Mouse (Mus musculus): ENCODE measurements around the gene Nr2c2. TPM values are rescaled to one million over a fixed set of nuclear protein-coding genes. Genes with fewer than 3 reads are reported as not detected.
"Not testable (repeated sequence)": the region's sequence is repeated elsewhere in the genome, so short reads cannot be mapped to it uniquely, and the experiment has no call there.

Nr2c2 gene
- polyA plus RNA-seq, 1 experiment from 2014 or later, result 9.0 TPM

DNA sequence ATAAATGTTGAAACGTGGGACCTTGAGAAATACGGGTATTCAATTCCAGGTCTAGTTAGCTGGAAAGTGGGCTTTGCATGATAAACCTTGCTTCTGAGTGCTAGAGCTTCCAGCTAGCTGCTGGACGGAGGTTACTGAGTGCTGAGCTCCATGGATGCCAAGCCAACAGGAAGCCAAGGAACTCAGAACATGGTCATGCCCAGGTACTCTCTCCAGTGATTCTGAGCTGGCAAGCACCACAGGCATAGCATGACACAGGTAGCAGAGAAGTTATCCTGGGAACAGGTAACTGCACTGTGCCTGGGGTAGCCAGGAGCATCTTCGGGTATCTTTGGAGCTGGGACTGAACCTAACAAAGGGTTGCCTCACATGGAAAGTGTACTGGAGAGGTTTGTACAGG, 8.4 kb upstream of the Nr2c2 start:
- no peak for ATAC-seq (ENCODE audit: low FRiP score, low TSS enrichment)
- H3K4me2 ChIP-seq (replicated peaks; ENCODE audit: low read depth), result no peak overlapping the region
- no peak overlapping the region for H3K27ac ChIP-seq (replicated peaks)
- no peak for DNase-seq (ENCODE audit: low spot score)
- no peak overlapping the region for H3K9ac ChIP-seq (ENCODE audit: low read length)
- no peaks in the 10 kb centered on the region for H3K9me3 ChIP-seq (ENCODE audit: control insufficient read depth, low read length)
- no peaks in the 10 kb centered on the region for H3K36me3 ChIP-seq (ENCODE audit: control insufficient read depth, insufficient read depth, low read length)
- no peak overlapping the region for H3K4me3 ChIP-seq (ENCODE audit: low read depth, low read length)
- WGBS, result 86% methylated on average over 4 of the region's 4 CpGs
- TF ChIP-seq CTCF (IDR thresholded peaks at IDR 0.05; ENCODE audit: low read depth) (no peak), EP300 (optimal IDR thresholded peaks at IDR 0.05) (no peak)
- no peaks in the 10 kb centered on the region for H3K27me3 ChIP-seq (ENCODE audit: control insufficient read depth, insufficient read depth, low read length)
- H3K4me1 ChIP-seq (replicated peaks; ENCODE audit: control insufficient read depth, insufficient read depth), result no peaks in the 10 kb centered on the region

DNA sequence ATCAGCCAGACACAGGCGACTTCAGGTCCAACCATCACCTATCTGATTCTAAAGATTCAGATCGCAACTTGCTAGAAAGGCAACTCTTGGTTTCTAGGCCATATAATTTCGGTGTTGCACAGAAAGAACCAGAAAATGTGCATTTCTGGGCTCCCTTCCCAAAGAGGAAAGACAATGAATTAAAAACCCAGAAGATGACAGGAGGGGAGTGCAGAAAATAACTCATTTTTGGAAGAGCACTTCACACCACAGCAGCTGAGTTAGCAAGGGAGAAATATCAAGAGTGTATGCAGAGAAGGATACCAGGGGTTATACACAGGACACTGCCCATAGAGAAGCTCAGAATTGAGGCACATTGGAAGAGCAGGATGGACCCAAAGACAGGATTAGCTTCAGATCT, 6.3 kb upstream of the Nr2c2 start:
- Histone ChIP-seq H3K9ac (ENCODE audit: low read length) (no peak overlapping the region), H3K4me1 (replicated peaks; ENCODE audit: control insufficient read depth, insufficient read depth) (no peaks in the 10 kb centered on the region), H3K4me2 (replicated peaks; ENCODE audit: low read depth) (no peak overlapping the region), H3K27me3 (ENCODE audit: control insufficient read depth, insufficient read depth, low read length) (no peaks in the 10 kb centered on the region), H3K27ac (replicated peaks) (no peak overlapping the region), H3K36me3 (ENCODE audit: control insufficient read depth, insufficient read depth, low read length) (no peaks in the 10 kb centered on the region), H3K4me3 (ENCODE audit: low read depth, low read length) (no peak overlapping the region), H3K9me3 (ENCODE audit: control insufficient read depth, low read length) (no peaks in the 10 kb centered on the region)
- TF ChIP-seq CTCF (IDR thresholded peaks at IDR 0.05; ENCODE audit: low read depth) (no peak), EP300 (optimal IDR thresholded peaks at IDR 0.05) (no peak)
- ATAC-seq (ENCODE audit: low FRiP score, low TSS enrichment) (no peak), DNase-seq (ENCODE audit: low spot score) (no peak)
- WGBS, result 78% methylated on average over 3 of the region's 3 CpGs

DNA sequence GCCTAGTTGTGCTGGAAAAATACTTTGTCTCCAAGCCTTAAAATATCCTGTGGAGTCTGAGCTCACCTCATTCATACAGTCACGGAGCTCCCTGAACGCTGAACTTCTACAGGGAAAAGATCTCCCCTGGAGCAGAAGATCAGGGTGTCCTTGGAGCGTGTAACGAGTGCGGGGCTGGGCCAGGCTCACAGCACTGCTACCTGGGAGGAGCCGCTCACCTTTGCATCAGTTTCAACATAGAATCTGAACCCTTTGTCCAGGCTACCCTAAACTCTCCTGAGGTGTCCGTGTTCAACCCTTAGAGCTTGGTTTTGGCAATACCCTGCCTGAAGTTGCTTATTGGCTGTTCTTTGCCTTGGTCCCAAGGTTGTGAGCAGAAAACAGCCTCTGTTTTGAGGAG, 2.0 kb upstream of the Nr2c2 start:
- not testable (repeated sequence) for H3K9ac ChIP-seq (ENCODE audit: low read length); H3K4me2 ChIP-seq (replicated peaks; ENCODE audit: low read depth); H3K9me3 ChIP-seq (ENCODE audit: control insufficient read depth, low read length); DNase-seq (ENCODE audit: low spot score); H3K27ac ChIP-seq (replicated peaks); H3K4me1 ChIP-seq (replicated peaks; ENCODE audit: control insufficient read depth, insufficient read depth); H3K4me3 ChIP-seq (ENCODE audit: low read depth, low read length); H3K36me3 ChIP-seq (ENCODE audit: control insufficient read depth, insufficient read depth, low read length); ATAC-seq (ENCODE audit: low FRiP score, low TSS enrichment); H3K27me3 ChIP-seq (ENCODE audit: control insufficient read depth, insufficient read depth, low read length)
- 89% methylated on average over 7 of the region's 7 CpGs for WGBS

DNA sequence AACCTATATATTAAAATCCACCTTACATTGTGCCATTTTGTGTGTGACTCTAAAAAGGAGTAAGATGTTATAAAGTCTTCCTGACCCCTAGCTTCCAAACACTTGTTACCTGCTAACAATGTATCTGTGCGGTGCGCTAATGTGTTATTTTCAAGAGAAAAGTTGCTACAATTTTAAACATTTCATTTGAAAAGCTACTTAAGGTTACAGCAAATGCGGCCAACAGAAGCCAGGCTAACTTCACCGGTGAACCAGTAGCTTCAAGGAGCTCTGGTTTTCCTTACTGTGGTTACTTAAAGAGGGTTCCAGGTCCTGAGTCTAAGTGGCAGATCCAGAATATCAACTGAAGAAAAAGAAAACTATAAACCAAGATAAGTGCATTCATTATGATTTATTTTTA, 1.2 kb upstream of the Nr2c2 start:
- Histone ChIP-seq H3K4me2 (replicated peaks; ENCODE audit: low read depth) (no peak overlapping the region), H3K9ac (ENCODE audit: low read length) (no peak overlapping the region), H3K27me3 (ENCODE audit: control insufficient read depth, insufficient read depth, low read length) (no peaks in the 10 kb centered on the region), H3K27ac (replicated peaks) (no peak overlapping the region), H3K4me1 (replicated peaks; ENCODE audit: control insufficient read depth, insufficient read depth) (no peaks in the 10 kb centered on the region), H3K36me3 (ENCODE audit: control insufficient read depth, insufficient read depth, low read length) (no peaks in the 10 kb centered on the region), H3K4me3 (ENCODE audit: low read depth, low read length) (no peak overlapping the region), H3K9me3 (ENCODE audit: control insufficient read depth, low read length) (no peaks in the 10 kb centered on the region)
- ATAC-seq (ENCODE audit: low FRiP score, low TSS enrichment), result no peak
- TF ChIP-seq EP300 (optimal IDR thresholded peaks at IDR 0.05) (no peak), CTCF (IDR thresholded peaks at IDR 0.05; ENCODE audit: low read depth) (no peak)
- WGBS, result 89% methylated on average over 4 of the region's 4 CpGs
- no peak for DNase-seq (ENCODE audit: low spot score)

DNA sequence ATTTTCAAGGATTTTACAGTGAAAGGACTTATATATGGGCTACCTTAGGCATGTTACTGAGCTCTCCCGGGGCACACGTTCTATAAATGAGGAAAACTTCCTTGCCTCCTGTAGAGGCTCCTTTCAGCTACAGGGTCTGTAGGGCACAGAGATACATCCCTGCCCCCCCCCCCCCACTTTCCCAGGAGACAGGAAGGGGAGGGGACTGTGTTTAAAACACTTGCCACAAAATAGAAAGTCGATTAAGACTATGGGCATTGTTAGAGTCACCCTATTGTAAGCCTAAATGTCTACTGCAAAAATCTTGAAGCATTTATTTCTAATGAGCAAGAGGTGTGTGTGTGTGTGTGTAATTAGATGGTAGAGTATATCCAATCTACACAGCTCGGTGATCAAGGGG, 693 bp upstream of the Nr2c2 start:
- WGBS, result 5% methylated on average over 4 of the region's 4 CpGs
- ATAC-seq (ENCODE audit: low FRiP score, low TSS enrichment) (no peak), DNase-seq (ENCODE audit: low spot score) (no peak)
- peak overlapping the region; percentile 82 for H3K4me3 ChIP-seq (ENCODE audit: low read depth, low read length)
- H3K9me3 ChIP-seq (ENCODE audit: control insufficient read depth, low read length), result no peaks in the 10 kb centered on the region
- peak overlapping the region; percentile 100 for H3K27ac ChIP-seq (replicated peaks)
- peak overlapping the region; percentile 100 for H3K9ac ChIP-seq (ENCODE audit: low read length)
- TF ChIP-seq EP300 (optimal IDR thresholded peaks at IDR 0.05) (no peak), CTCF (IDR thresholded peaks at IDR 0.05; ENCODE audit: low read depth) (no peak)
- no peaks in the 10 kb centered on the region for H3K27me3 ChIP-seq (ENCODE audit: control insufficient read depth, insufficient read depth, low read length)
- no peaks in the 10 kb centered on the region for H3K4me1 ChIP-seq (replicated peaks; ENCODE audit: control insufficient read depth, insufficient read depth)
- H3K4me2 ChIP-seq (replicated peaks; ENCODE audit: low read depth), result peak overlapping the region; percentile 70
- H3K36me3 ChIP-seq (ENCODE audit: control insufficient read depth, insufficient read depth, low read length), result no peaks in the 10 kb centered on the region

DNA sequence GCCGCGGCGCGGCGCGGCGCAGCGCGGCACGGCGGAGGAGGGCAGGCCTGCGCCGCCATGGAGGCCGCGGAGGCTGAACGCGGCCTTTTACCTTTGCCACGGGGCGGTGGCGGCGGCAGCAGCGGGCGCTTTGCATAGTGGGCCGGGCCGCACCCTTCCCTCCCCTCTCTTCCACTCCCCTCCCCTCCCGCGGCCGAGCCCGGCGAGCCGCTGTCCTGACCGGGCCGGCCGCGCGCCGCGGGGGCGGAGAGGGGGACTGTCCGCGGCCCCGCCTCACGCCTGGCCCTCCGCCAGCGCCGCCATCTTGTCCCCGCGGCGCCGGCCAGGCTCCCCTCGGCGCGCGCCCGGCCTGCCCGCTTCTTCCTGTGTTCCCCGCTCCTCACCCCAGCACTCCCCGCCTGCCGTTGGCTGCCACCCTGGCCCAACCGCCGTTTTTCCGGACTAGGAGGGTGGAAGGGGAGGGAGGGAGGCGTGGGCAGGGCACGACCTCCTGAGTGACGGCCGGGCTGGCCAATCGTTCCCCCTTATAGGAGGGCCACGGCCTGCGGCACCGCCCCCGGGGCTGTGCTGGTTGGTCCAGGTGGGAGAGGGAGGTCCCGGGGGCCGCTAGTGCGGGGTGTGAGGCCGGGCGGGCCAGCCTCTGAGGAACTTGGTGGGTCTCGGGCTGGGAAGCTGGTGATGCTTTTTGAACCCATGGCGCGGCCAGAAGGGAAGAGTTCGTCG, 738 bp downstream of the Nr2c2 start:
- peak overlapping the region; percentile 100 for H3K9ac ChIP-seq (ENCODE audit: low read length)
- no peaks in the 10 kb centered on the region for H3K9me3 ChIP-seq (ENCODE audit: control insufficient read depth, low read length)
- peak overlapping the region; percentile 100 for H3K27ac ChIP-seq (replicated peaks)
- H3K36me3 ChIP-seq (ENCODE audit: control insufficient read depth, insufficient read depth, low read length), result no peaks in the 10 kb centered on the region
- H3K4me2 ChIP-seq (replicated peaks; ENCODE audit: low read depth), result peak overlapping the region; percentile 73
- ATAC-seq (ENCODE audit: low FRiP score, low TSS enrichment), result peak; percentile 99
- H3K4me1 ChIP-seq (replicated peaks; ENCODE audit: control insufficient read depth, insufficient read depth), result no peaks in the 10 kb centered on the region
- H3K27me3 ChIP-seq (ENCODE audit: control insufficient read depth, insufficient read depth, low read length), result no peaks in the 10 kb centered on the region
- WGBS, result under 1% methylated on average over 35 of the region's 81 CpGs
- H3K4me3 ChIP-seq (ENCODE audit: low read depth, low read length), result peak overlapping the region; percentile 82
- DNase-seq (ENCODE audit: low spot score), result peak; percentile 99
- TF ChIP-seq CTCF (IDR thresholded peaks at IDR 0.05; ENCODE audit: low read depth), result peak; percentile 4; the same call in 1 of the 2 replicates
- no peak for TF ChIP-seq EP300 (optimal IDR thresholded peaks at IDR 0.05)

Measured in stomach, postnatal 0 days (tissue).